Mouse (Mus musculus) NIH3T3 (cell line): ENCODE results near the gene Card9.

Source experiments
- DNase-seq: peaks from one replicate; pipeline ENCODE4 v3.0.0-alpha.2; 2012; ENCODE audit warnings: low read depth

The Card9 gene

DNA sequence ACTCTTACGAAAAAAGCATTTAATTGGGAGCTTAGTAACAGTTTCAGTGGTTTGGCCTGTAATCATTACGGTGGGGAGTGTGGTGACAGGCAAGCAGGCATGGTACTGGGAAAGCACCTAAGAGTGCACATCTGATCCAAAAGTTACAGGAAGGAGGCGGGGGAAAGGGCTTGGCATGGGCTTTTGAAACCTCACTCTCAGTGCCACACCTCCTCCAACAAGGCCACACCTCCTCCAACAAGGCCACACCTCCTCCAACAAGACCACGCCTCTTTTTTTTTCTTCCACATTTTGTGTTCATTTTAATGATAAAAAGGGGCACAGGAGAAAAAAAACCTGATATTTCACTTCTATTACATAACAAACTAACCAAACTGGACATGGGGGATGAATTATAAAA lies 32.9 kb downstream of the Card9 start:
- peak; percentile 18 for DNase-seq

DNA sequence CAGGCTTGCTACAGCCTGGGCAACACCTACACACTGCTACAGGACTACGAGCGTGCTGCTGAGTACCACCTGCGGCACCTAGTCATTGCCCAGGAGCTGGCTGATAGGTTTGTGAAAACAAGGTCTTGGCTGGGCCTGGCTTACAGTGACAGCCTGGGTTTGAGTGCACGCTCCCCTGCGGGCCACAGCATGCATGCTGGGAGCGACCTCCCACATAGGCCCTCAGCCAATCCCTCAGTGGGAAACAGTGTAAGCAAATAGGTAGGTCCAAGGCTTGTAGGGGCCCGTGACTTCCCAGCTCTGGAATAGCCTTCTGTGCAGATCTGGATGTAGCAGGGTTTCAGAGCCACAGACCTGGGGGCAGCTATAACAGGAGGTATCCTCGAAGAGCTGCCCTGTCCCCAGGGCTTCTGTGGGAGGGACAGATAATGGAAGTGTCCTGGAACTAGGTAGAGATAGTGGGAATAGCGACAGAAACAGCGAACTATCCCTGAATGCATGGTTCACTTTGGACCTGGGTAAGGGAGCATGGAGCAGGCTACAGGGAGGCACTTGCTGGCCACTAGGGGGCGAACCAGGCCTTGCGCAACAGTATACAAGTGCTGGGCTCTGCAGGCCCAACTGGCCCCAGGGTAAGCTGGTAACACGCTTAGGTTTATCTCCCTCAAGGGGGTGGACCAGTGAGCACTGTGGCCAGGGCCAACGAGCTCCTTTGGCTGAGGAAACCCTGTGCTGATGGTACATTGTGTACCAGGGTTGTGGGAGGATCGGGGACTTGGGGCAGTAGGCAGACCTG lies 35.1 kb downstream of the Card9 start:
- peak; percentile 90 for DNase-seq

- DNase-seq: peak; percentile 45
Measured at GRCm38 (mm10) chr2:26324917-26325316, 35.8 kb downstream of the Card9 start.

- no peak for DNase-seq
Measured at GRCm38 (mm10) chr2:26323589-26324325, 37.0 kb downstream of the Card9 start.

GRCm38 (mm10) chr2:26320245-26321185 lies 40.2 kb downstream of the Card9 start:
- no peak for DNase-seq

- no peak for DNase-seq
Measured at GRCm38 (mm10) chr2:26319519-26320244, 41.0 kb downstream of the Card9 start.

DNA sequence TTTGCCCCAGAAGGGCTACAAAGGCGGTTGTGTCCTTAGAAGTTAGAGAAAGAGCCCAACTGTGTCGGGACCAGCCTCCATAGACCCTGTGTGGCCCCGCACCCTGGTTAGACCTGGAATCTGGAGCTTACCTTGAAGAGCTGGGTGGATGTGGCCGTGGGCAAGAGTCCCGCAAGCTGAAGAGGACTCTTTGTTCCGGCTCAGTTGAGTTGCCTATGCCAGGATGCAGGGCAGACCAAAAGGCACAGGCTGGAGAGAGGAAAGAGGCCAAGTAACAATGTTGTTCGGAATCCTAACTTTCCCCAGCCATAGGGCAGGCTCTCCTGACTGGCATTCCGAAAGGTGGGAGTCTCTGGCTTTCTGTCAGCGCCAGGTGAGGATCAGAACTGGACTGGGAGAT lies 41.6 kb downstream of the Card9 start:
- DNase-seq: no peak

- DNase-seq: no peak
Measured at GRCm38 (mm10) chr2:26317991-26318672, 42.6 kb downstream of the Card9 start.

DNA sequence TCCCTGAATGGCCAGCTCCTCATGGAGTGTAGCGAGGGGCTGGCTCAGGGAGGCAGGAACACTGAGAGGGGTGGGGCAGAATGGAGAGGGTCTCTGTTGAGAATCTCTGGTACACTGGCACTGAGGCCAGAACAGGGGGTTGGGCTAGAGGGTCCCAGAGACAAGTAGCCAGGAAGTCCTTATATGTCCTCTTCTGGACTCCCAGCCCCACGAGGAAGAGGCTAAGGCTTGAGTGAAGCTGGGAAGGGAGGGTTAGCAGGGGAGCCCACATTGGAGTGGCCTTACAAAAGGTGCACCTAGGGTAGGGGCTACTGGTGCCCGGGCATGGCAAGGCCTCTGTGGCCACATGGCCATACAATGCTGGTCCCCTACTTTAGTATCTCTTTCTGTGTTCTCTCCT lies 43.3 kb downstream of the Card9 start:
- no peak for DNase-seq

DNA sequence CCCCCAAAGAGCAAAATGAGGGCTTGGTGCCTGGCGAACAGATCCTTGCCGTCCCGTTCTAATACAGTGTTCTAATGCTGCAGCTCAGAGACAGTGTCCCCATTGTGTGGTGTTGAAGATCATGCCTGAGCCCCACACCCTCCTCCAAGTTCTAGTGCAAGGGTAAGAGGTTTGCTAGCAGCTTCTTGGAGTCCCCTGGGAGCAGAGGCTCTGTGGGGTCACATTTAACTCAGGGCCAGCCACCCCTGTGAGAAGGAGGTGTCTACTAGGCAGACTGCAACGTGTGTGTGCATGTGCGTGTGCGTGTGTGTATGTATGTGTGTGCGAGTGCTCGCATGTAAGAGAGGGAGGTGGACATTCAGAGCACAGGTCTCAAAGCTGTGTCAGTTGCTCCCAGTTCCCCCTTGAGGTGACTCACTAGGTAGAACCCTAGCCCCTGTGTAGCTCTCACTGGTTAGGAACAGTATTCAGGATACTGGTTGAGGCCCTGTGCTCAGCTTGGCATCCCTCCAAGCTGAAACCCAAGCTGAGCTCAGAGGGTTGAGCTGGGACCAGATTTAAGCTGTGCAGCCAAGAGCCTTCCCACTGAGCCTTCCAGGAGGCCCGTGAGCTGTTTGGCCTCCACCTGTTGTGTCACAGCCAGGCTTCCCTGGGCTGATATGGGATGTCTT lies 44.0 kb downstream of the Card9 start:
- peak; percentile 90 for DNase-seq

DNA sequence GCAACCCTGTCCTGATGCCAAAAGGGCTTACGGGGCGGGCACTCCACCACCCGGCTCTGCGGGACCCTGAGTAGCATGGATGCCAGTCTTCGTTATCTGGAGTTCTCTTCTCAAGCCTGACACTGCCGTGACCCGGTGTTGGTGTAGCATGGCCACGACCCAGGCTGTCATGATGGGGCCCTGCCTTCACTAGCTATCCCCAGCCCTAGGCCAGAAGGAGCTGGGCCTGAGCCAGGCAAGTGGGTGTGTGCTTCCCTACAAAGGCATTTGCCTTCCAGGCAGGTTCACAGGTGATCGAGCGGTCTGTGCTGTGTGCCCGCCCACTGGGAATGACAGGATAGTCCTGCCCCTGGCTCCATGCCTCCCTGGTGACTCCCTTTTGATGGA lies 44.8 kb downstream of the Card9 start:
- peak; percentile 61 for DNase-seq

GRCm38 (mm10) chr2:26315072-26315924 lies 45.4 kb downstream of the Card9 start, which contains the start of gene Gpsm1:
Gene Gpsm1 (plus strand): TSS chr2:26315515.
- peak; percentile 86 for DNase-seq

- DNase-seq: peak; percentile 91
Measured at GRCm38 (mm10) chr2:26314281-26315071, 46.2 kb downstream of the Card9 start.

DNA sequence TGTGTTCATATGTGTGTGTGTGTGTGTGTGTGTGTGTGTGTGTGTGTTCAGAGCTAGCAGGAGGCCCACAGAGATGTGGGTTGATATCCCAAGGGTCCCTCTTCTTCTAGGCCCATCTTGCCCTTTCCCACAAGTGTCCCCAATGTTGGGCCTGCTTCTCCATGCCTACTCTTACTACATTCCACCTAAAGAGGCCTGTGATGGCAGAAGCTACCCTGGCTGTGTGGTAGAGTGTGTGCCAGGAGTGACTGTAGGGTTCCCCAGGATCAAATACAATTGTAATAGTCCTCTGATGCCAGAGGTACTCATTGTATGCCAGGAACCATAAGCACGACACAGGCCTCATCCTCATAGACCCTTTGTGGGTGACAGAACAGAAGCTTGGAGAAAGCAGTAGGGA lies 47.3 kb downstream of the Card9 start:
- DNase-seq: no peak

DNA sequence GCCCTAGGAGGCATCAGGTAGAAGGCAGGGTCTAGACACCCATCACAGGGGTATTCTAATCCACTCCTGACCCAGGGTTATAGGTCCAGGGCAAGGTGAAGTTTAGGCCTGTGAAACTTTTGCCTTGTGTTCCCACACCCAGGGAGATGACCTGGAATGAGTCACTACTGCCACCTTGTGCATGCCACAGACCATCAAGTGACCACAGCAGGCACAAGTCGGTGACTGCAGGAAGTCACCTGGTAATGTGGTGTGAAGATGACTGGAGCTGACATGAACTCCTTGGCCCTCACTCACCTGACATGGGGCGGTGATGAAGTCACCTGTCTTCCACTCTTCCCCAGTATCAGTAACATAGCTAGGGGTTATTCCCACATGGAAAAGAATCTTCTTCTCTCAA lies 47.9 kb downstream of the Card9 start:
- DNase-seq: no peak

- DNase-seq: no peak
Measured at GRCm38 (mm10) chr2:26311936-26312335, 48.8 kb downstream of the Card9 start.

DNA sequence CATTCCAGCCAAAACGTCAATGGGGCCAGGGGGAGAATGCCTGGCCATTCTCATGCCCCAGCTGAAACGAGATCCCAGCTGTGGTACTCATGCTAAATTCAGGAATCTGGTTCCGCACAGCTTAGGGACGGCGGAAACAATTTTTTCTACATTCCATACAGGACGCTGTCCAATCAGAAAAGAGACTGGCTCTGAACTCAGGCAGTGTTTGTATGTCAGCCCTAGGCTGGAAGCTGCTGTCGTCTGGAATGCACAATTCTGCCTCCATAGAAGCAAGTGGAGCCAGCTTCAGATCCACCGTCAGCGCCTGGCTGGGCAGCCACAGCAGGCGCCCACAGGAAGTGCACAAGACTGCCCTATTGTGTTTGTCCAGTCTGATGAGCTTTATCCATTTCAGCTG lies 51.0 kb downstream of the Card9 start:
- peak; percentile 67 for DNase-seq

GRCm38 (mm10) chr2:26306702-26307101 lies 54.0 kb downstream of the Card9 start:
- DNase-seq: no peak

DNA sequence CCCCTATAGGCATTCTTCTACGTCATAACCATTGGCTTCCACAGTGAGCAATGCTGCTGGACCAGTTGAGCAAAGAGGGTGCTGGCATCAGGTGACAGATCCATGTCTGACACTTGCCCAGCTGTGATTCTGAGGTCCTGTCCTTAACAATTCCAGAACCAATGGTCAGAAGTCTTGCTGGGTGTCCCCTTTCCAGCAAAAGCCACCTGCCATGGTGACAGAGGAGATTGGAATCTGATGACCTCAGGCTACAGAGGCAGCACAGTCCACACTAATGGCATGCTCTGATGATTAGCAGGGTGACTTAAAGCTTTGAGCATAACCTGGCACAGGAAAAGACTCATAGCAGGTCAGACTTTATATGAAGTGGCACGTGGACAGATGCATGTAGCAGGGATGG lies 55.2 kb downstream of the Card9 start:
- no peak for DNase-seq
